Mouse (Mus musculus) heart, adult 2 months (tissue): ENCODE data around the gene 4930562C15Rik. TPM values are rescaled to one million over a fixed set of nuclear protein-coding genes. Genes with fewer than 3 reads are reported as not detected.

Experiments used
- DNase-seq, 2 experiments: peaks; one replicate each; pipeline ENCODE4 v3.0.0; 2021
- H3K27ac ChIP-seq: fragments of 200-600 bp; 2 replicates; pipeline ENCODE4 v1.8.1; 2022
- H3K27me3 ChIP-seq: fragments of 200-500 bp; 2 replicates; pipeline ENCODE4 v1.6.1; 2012; ENCODE audit warnings: mild to moderate bottlenecking, low read length, inconsistent platforms, mixed read lengths; ENCODE audit not compliant: control insufficient read depth, insufficient read depth
- H3K36me3 ChIP-seq: fragments of 200-500 bp; 2 replicates; pipeline ENCODE4 v1.6.1; 2012; ENCODE audit warnings: low read length, inconsistent platforms; ENCODE audit not compliant: control insufficient read depth, insufficient read depth
- H3K4me1 ChIP-seq: fragments of 200-500 bp; 2 replicates; pipeline ENCODE4 v1.6.1; 2011; ENCODE audit warnings: low read length; ENCODE audit not compliant: control insufficient read depth, insufficient read depth
- H3K4me3 ChIP-seq: fragments of 200-600 bp; 2 replicates; pipeline ENCODE4 v1.8.1; 2022
- H3K79me2 ChIP-seq: fragments of 200-500 bp; replicated peaks from 2 replicates; pipeline ENCODE4 v1.6.1; 2012; ENCODE audit warnings: mild to moderate bottlenecking, inconsistent platforms, low read length, moderate library complexity, mixed read lengths; ENCODE audit not compliant: control insufficient read depth, insufficient read depth
- H3K9ac ChIP-seq: fragments of 200-500 bp; 2 replicates; pipeline ENCODE4 v1.6.1; 2012; ENCODE audit warnings: low read depth, mild to moderate bottlenecking, control low read depth, inconsistent platforms, low read length, mixed read lengths
- CTCF ChIP-seq: fragments of 200-600 bp; IDR thresholded peaks from 2 replicates; pipeline ENCODE4 v1.8.1; 2022; ENCODE audit warnings: antibody characterized with exemption, mild to moderate bottlenecking, moderate library complexity
- EP300 ChIP-seq: fragments of 200-500 bp; IDR thresholded peaks from 2 replicates; pipeline ENCODE4 v1.6.1; 2011; ENCODE audit warnings: low read depth, low read length, control low read depth; ENCODE audit not compliant: insufficient read depth
- POLR2A ChIP-seq: fragments of 200-500 bp; IDR thresholded peaks from 2 replicates; pipeline ENCODE4 v1.6.1; 2011; ENCODE audit warnings: mild to moderate bottlenecking, low read depth, low read length, control low read depth; ENCODE audit not compliant: insufficient read depth
- WGBS: fragments of 180-500 bp; shearing (Covaris S2); methylation state at CpG from one replicate; pipeline ENCODE4 v1.1.7; 2018; 5-methylcytosine and 5-hydroxymethylcytosine counted together
- intact Hi-C: fragments of 180-260 bp; cut with DNase I; formaldehyde crosslinking; loops from one replicate; pipeline ENCODE4 v1.15.1; 2025
- polyA plus RNA-seq: library from polyadenylated mRNA; depleted of rRNA; stranded (reverse); fragments of >200 nt; gene quantifications from 2 replicates; pipeline ENCODE4 v1.2.3, GENCODE M21; 2012
- total RNA-seq, 2 experiments: library from RNA; stranded (reverse); gene quantifications; 2 replicates each; pipeline ENCODE4 v1.2.3; 2021

The 4930562C15Rik gene
- total and polyA plus RNA-seq, 3 experiments: 0.23 TPM; not detected in 2

DNA sequence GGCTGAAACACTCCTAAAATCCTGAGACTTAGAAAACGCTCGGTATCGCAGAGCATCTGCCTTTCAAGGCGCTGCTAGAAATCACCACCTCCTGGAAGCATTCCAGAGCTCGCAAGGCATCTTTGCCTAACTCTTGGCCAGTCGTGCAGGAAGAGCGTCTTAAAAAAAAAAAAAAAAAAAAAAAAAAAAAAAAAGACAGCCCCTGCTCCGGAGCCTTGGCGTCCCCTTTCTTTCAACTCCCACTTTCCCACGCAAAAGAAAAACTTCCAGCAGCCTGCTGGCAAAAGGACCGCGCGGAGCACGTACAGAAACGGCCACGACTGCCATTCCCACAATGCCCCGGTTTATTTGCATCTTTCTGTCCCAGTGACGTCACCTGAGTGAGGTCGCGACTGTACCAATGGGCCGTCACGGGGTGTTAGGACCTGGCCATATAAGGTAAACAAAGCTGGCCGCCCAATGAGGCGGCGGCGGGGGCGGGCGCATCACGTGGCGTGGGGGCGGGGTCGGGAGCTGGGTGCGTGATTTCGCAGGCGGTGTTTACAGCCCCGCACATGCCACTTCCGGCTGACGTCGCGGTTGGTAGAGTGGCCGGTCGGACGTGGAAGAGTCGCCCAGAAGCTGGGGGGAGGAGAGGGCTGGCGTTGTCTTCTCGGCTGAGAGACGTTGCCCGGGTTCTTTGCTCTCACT, 45.1 kb downstream of the 4930562C15Rik start, which contains the start of gene Ubald1:
Gene Ubald1, minus strand, starts transcription at position 180 of the 690 bp plus-strand sequence.
- TF ChIP-seq EP300 (peak; percentile 92; the same call in 1 of the 2 replicates), POLR2A (peak; percentile 95), CTCF (no peak)
- intact Hi-C loops: loop anchor here (2.0 to 10.0 kb wide), 2 partner anchors 17 to 1005 kb away; partner anchors contain the start of gene Naa60
- 0 out of 2 replicates have a peak, but pooled peaks cover 1% of the 10 kb centered on the region for H3K79me2 ChIP-seq
- no peaks in the 10 kb centered on the region for H3K27me3 ChIP-seq
- H3K9ac ChIP-seq: peak within 1 kb of the TSS; percentile 97
- DNase-seq: peak; percentile 94 to 97
- peak within 1 kb of the TSS; percentile 100 for H3K27ac ChIP-seq
- H3K36me3 ChIP-seq: no peaks in the 10 kb centered on the region
- peak within 1 kb of the TSS; percentile 87 for H3K4me3 ChIP-seq
- WGBS: under 1% methylated on average over 48 of the region's 48 CpGs
- peaks cover 15% of the 10 kb centered on the region for H3K4me1 ChIP-seq

DNA sequence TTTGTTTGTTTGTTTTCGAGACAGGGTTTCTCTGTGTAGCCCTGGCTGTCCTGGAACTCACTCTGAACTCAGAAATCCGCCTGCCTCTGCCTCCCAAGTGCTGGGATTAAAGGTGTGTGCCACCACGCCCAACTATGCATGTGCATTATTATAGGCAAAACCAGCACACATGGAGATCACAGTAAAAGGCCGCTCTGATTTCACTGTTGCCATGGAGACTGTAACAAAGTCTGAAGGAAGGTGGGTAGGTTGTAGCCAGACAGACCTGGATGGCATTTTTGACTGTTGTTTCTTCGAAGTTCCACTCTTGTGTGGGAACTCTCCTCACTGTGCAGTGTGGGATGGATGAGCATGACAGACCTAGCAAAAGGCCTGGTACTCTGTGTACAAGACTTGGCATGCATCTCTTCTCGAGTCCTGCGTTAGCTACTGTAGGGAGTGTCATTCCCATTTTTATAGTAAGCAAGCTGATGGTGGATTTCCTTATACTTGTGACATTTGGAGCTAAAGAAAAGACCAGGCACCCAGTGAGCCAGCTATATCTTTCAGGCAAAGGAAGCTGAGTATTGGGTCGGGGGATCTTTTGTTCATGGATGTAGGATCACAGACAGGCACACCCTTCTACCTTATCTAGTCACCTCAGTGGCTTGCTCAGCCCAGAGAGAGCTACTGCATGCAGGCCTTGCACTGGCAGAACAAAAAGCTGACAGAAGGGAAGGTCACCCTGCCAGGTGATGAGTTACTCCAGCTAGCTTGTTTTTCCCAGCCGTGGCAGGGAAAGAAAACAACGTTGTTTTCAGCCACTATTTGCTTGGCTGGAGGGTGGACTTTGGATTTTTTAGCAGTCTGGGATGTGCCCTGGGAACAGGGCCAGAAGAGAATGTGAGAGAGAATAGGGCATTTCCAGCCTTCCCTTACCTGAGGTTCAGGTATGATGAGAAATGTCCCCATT, 46.5 kb downstream of the 4930562C15Rik start:
- no peak for DNase-seq
- Histone ChIP-seq H3K27me3 (no peaks in the 10 kb centered on the region), H3K9ac (no peak overlapping the region), H3K36me3 (no peaks in the 10 kb centered on the region), H3K4me1 (peaks cover 11% of the 10 kb centered on the region), H3K4me3 (peak overlapping the region; percentile 76), H3K27ac (peak overlapping the region; percentile 100), H3K79me2 (no peaks in the 10 kb centered on the region; the same call in 1 of the 2 replicates)
- TF ChIP-seq EP300 (no peak), CTCF (no peak), POLR2A (no peak)
- intact Hi-C loops: loop anchor here (2.0 to 10.0 kb wide), 2 partner anchors 15 to 1007 kb away; partner anchors contain the start of gene Naa60
- 68% methylated on average over 10 of the region's 10 CpGs for WGBS

- H3K27ac ChIP-seq: no peak overlapping the region; the same call in 1 of the 2 replicates
- peaks cover 14% of the 10 kb centered on the region for H3K4me1 ChIP-seq
- no peak overlapping the region for H3K9ac ChIP-seq
- H3K27me3 ChIP-seq: no peaks in the 10 kb centered on the region
- 83% methylated on average over 10 of the region's 10 CpGs for WGBS
- no peak overlapping the region for H3K4me3 ChIP-seq
- H3K36me3 ChIP-seq: peaks cover 17% of the 10 kb centered on the region
- intact Hi-C loops: loop anchor here (5.0 to 10.0 kb wide), 2 partner anchors 162 to 1010 kb away; partner anchors contain the start of genes Glyr1 and Naa60
- H3K79me2 ChIP-seq: peaks cover 2% of the 10 kb centered on the region
- TF ChIP-seq CTCF (no peak), EP300 (no peak), POLR2A (no peak)
- no peak for DNase-seq
Measured at GRCm38 (mm10) chr16:4884930-4885329, 49.7 kb downstream of the 4930562C15Rik start.

DNA sequence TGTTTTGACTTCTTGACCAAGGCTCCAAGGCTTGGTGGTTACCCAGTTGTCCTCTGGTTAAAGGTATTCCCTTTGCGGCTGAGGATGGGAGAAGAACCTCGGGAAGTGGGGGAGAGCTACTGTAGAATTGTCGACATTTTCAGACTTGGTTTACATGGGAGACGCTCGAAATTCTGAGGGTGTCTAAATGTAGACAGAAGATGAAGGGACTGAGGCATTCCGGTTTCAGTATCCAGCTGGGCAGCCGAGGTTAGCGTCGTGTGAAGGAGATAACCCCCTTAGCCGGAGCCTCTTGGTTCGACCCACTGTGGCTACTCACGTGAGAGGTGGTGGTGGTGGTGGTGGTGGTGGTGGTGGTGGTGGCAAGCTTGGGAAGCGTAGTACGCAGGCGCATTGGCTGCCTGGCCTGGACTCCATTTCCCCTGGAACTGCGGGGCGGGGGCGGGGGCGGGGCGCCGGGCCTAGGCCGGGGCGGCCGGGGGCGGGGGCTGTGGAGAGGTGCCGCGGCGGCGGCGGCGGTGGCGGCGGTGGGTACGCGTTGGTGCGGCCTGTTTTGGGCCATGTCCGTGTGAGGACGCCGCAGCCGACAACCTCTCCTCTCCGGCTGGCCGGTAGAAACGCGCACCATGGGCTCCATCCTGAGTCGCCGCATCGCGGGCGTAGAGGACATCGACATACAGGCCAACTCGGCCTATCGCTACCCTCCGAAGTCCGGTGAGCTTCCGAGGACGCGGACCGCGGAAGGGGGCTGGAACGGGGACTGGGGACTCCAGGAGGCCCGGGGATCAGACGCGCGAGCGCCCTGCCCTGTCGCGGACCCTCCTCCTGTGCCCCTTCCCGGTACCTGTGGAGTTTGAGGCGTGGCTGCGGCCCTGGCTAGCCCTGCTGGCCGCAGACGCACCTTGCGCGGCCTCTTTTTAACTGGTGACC, 50.8 kb downstream of the 4930562C15Rik start, which contains the start of gene Mgrn1:
Gene Mgrn1, plus strand, starts transcription at position 490 of the 930 bp plus-strand sequence.
- intact Hi-C loops: loop anchor here (5.0 to 10.0 kb wide), 2 partner anchors 161 to 1011 kb away; partner anchors contain the start of genes Glyr1 and Naa60
- H3K4me3 ChIP-seq: peak within 1 kb of the TSS; percentile 82

GRCm38 (mm10) chr16:4886690-4887020, 51.4 kb downstream of the 4930562C15Rik start:
- intact Hi-C loops: loop anchor here (5.0 to 10.0 kb wide), 2 partner anchors 161 to 1012 kb away; partner anchors contain the start of genes Glyr1 and Naa60
- Histone ChIP-seq H3K9ac (peak overlapping the region; percentile 94), H3K4me1 (peaks cover 12% of the 10 kb centered on the region), H3K27ac (peak overlapping the region; percentile 98), H3K4me3 (peak overlapping the region; percentile 82), H3K79me2 (peaks cover 2% of the 10 kb centered on the region), H3K36me3 (peaks cover 24% of the 10 kb centered on the region), H3K27me3 (no peaks in the 10 kb centered on the region)
- TF ChIP-seq EP300 (no peak), CTCF (no peak), POLR2A (no peak)
- no peak for DNase-seq
- 0% methylated on average over 8 of the region's 8 CpGs for WGBS

More for the DNA sequence above, 50.8 kb downstream of the 4930562C15Rik start, which contains the start of gene Mgrn1:
- Histone ChIP-seq H3K9ac (peak within 1 kb of the TSS; percentile 94), H3K27ac (peak within 1 kb of the TSS; percentile 98), H3K27me3 (no peaks in the 10 kb centered on the region), H3K4me1 (peaks cover 14% of the 10 kb centered on the region), H3K36me3 (peaks cover 20% of the 10 kb centered on the region), H3K79me2 (peaks cover 2% of the 10 kb centered on the region)
- TF ChIP-seq CTCF: 0 out of 2 replicates have a peak, but pooled peaks have one; percentile 9
- 0 out of 2 replicates have a peak, but pooled peaks have one; percentile 45 for TF ChIP-seq EP300
- TF ChIP-seq POLR2A: peak; percentile 60
- under 1% methylated on average over 56 of the region's 74 CpGs for WGBS
- peak; percentile 86 to 91 for DNase-seq
